Mouse (Mus musculus) spleen, postnatal 10 days (tissue): Measurements from ENCODE around the gene Il17c.

ENCODE experiments used
- DNase-seq, 2 experiments: peaks; one replicate each; pipeline ENCODE4 v3.0.0; 2021 to 2022; ENCODE audit warnings: low spot score in 2 of 2

The Il17c gene

GRCm38 (mm10) chr8:122459218-122459900, 37.5 kb downstream of the Il17c start:
- DNase-seq, result peak in 1 of 2 experiments; percentile 63

DNA sequence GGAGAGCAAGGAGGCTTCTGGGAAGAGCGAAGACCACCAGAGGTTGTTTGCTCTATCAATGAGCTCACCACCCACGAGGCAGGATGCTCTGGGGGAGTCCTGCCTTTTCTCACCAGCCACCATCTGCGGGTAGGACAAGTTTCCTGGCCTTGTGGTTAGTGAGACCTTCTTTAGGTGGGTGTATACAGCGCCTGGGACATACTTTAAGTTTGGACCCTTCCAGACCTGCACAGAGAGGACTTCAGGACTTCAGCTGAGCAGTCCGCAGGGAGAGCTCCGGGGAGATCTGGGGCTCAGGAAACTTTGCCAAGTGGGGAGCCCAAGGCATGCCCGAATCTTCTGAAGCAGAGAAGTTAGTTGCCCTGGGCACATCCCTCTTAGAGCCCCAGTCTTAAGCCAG, 38.2 kb downstream of the Il17c start:
- no peak for DNase-seq

DNA sequence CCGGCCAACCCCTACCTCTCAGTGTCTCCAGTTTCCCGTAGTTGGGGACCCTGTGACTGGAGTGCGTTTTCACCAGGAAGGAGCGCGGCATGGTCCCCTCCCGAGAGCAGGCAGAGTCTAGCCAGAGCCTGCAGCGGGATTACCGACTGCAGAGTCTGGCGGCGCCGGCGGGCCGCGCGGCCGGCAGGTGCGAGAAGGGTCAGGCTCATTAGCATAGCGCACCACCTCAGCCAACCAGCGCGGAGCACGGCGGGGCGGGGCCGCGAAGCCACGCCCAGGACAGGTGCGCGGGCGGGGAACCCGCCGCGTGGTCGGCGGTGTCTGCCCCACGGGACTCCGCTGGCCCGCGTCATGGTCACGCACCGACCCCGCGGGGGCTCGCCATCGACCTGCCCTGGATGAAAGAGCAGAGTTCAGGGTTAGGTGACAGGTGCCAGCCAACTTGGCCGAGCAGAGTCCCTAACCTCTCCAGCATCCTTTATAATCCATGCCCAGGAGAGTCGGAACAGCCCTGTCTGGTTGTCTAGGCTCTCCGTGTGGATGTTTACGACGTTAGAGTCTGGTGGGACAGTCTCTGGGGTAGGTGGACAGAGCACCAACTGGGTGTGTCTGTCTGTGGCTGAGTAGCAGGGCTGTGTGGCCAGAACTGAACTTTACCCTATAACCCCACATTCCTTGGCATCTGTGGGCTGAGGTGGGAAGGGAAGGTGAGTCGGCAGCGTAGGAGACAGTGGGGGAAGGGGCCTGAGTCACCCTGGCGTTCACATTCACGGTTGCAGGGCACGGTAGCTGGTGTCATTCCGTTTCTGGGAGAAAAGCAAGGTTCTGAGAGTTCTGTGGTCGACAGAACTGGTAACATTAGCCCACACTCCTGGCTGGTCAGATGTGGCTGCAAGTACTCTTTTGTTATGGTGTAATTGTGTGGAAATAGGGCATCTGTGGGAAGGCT, 39.0 kb downstream of the Il17c start, which contains the start of gene Snai3:
Gene Snai3 (minus strand): TSS at position 210 of the 949 bp plus-strand sequence.
- peak in 1 of 2 experiments; percentile 69 for DNase-seq

- DNase-seq, result no peak
These were observed 39.8 kb downstream of the Il17c start for GRCm38 (mm10) chr8:122461473-122462148.

DNA sequence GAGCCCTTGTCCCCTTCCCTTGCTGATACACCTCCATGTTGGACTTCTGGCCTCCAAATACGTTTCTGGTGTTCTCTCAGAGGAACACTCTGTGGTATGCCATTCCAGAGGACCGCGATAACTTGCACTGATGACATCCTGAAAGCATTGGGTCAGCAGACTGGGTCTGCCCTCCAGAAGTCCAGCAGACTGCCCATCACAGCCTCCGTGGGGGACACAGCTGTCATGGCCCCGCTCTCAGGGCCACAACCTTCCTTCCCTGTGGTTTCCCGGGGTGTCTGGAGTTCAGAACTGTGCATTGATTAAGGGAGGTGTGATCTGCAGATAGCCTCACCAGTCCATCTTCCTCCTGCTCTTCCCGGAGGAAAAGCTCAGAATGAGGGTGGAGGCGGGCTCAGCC, 40.7 kb downstream of the Il17c start:
- DNase-seq, result no peak

- DNase-seq, result no peak
These were observed 42.1 kb downstream of the Il17c start for GRCm38 (mm10) chr8:122463651-122464640.

- DNase-seq, result no peak
These were observed 43.2 kb downstream of the Il17c start for GRCm38 (mm10) chr8:122464985-122465384.

GRCm38 (mm10) chr8:122467816-122468215, 46.0 kb downstream of the Il17c start:
- DNase-seq, result no peak

DNA sequence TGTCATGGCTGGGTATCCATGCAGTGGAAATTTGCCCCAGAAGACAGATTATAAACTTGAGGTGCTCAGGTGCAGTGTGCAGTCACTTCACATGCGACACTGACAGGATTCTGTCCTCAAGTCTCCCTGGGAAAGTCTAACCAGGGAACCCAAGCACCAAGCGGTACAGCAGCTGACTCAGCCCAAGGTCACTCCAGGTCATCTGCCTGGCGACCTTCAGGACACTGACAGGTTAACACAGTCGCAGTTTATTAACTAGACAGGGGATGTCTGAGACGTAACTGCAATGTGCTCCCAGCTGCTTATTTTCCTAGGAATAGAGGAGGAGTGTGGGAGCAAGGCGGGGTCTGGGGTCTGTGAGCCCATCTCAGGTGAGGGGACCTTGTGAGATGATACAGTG, 47.6 kb downstream of the Il17c start:
- no peak for DNase-seq

DNA sequence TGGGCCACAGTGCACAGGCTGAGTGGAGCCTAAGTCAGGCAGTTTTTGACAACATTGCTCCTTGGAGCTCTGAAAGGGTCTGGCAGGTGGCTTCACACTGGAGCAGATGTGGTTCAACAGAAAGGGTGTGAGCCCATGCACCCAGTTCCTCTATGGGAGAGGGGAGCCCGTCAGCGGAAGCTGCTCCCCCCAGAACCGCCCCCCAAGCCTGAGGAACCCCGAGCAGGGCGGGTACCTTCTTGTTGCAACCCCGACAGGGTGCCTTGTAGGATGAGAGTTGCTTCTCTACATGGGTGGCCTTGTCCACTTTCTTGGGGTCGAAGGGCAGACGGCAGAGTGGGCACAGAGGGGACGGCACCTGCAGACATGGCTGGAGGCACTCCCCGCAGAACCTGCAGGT, 48.1 kb downstream of the Il17c start:
- DNase-seq, result peak in 1 of 2 experiments; percentile 35

DNA sequence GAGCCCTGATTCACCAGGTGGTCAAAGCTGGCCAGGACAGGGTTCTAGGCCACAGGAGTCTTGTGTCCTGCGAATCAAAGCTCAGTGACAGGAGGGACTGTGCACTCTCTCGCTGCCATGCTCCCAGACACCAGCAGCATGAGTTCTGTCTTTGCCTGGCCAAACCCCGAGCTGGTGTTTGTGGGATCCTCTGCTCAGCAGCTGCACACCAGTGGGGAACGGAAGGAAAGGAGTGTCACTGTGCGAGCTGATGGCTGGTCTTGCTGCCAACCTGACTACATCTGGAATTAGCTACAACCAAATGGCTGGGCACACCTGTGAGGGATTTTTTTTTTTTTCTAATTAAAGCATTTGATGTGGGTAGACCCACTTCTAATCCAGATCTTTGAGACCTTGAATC, 48.9 kb downstream of the Il17c start:
- no peak for DNase-seq
